Mouse (Mus musculus): ENCODE results near the gene Hist2h2aa2.

The Hist2h2aa2 gene

GRCm38 (mm10) chr3:96196437-96197128 lies 43.5 kb downstream of the Hist2h2aa2 start:
- no peak for DNase-seq

- no peak for DNase-seq
Observed at GRCm38 (mm10) chr3:96195616-96196313, 44.3 kb downstream of the Hist2h2aa2 start.

GRCm38 (mm10) chr3:96194966-96195365 lies 45.1 kb downstream of the Hist2h2aa2 start:
- no peak for DNase-seq

GRCm38 (mm10) chr3:96192977-96193376 lies 47.1 kb downstream of the Hist2h2aa2 start:
- no peak for DNase-seq
